Mouse (Mus musculus): ENCODE measurements around the gene Sdad1. TPM values are rescaled to one million over a fixed set of nuclear protein-coding genes. Genes with fewer than 3 reads are reported as not detected.

The Sdad1 gene
- polyA plus RNA-seq, 1 experiment from 2014 or later = 40.9 TPM

GRCm38 (mm10) chr5:92318596-92318995, 8.3 kb upstream of the Sdad1 start:
- no peak overlapping the region for H3K9ac ChIP-seq (ENCODE audit: low read length)
- DNase-seq (ENCODE audit: low spot score, missing footprints) (no peak), ATAC-seq (ENCODE audit: low FRiP score) (no peak)
- no peak overlapping the region for H3K27ac ChIP-seq (ENCODE audit: low read depth, low read length)
- 92% methylated on average over 14 of the region's 14 CpGs for WGBS
- H3K36me3 ChIP-seq (ENCODE audit: control insufficient read depth, insufficient read depth, low read length) = no peaks in the 10 kb centered on the region
- H3K4me3 ChIP-seq (ENCODE audit: low read depth, low read length) = no peak overlapping the region
- H3K9me3 ChIP-seq (ENCODE audit: control insufficient read depth, low read length) = no peaks in the 10 kb centered on the region
- H3K27me3 ChIP-seq (ENCODE audit: control insufficient read depth, insufficient read depth, low read length) = no peaks in the 10 kb centered on the region
- no peak overlapping the region for H3K4me2 ChIP-seq
- H3K4me1 ChIP-seq (ENCODE audit: control insufficient read depth, insufficient read depth, low read length) = no peaks in the 10 kb centered on the region

- no peaks in the 10 kb centered on the region for H3K4me1 ChIP-seq (ENCODE audit: control insufficient read depth, insufficient read depth, low read length)
- no peaks in the 10 kb centered on the region for H3K36me3 ChIP-seq (ENCODE audit: control insufficient read depth, insufficient read depth, low read length)
- 81% methylated on average over 7 of the region's 7 CpGs for WGBS
- H3K27me3 ChIP-seq (ENCODE audit: control insufficient read depth, insufficient read depth, low read length) = no peaks in the 10 kb centered on the region
- H3K9me3 ChIP-seq (ENCODE audit: control insufficient read depth, low read length) = no peaks in the 10 kb centered on the region
- H3K9ac ChIP-seq (ENCODE audit: low read length) = no peak overlapping the region
- no peak overlapping the region for H3K4me2 ChIP-seq
- H3K27ac ChIP-seq (ENCODE audit: low read depth, low read length) = no peak overlapping the region
- DNase-seq (ENCODE audit: low spot score, missing footprints) (no peak), ATAC-seq (ENCODE audit: low FRiP score) (no peak)
- H3K4me3 ChIP-seq (ENCODE audit: low read depth, low read length) = no peak overlapping the region
These were observed 7.8 kb upstream of the Sdad1 start for GRCm38 (mm10) chr5:92318119-92318518.

GRCm38 (mm10) chr5:92313776-92314175, 3.5 kb upstream of the Sdad1 start:
- Histone ChIP-seq H3K4me1 (ENCODE audit: control insufficient read depth, insufficient read depth, low read length) (peaks cover 8% of the 10 kb centered on the region), H3K4me3 (ENCODE audit: low read depth, low read length) (no peak overlapping the region), H3K27ac (ENCODE audit: low read depth, low read length) (no peak overlapping the region), H3K36me3 (ENCODE audit: control insufficient read depth, insufficient read depth, low read length) (no peaks in the 10 kb centered on the region), H3K9me3 (ENCODE audit: control insufficient read depth, low read length) (no peaks in the 10 kb centered on the region), H3K27me3 (ENCODE audit: control insufficient read depth, insufficient read depth, low read length) (no peaks in the 10 kb centered on the region), H3K9ac (ENCODE audit: low read length) (no peak overlapping the region), H3K4me2 (no peak overlapping the region)
- 79% methylated on average over 7 of the region's 7 CpGs for WGBS
- DNase-seq (ENCODE audit: low spot score, missing footprints) = no peak
- no peak for ATAC-seq (ENCODE audit: low FRiP score)

- 15% methylated on average over 13 of the region's 13 CpGs for WGBS
- no peaks in the 10 kb centered on the region for H3K9me3 ChIP-seq (ENCODE audit: control insufficient read depth, low read length)
- H3K4me2 ChIP-seq = no peak overlapping the region
- DNase-seq (ENCODE audit: low spot score, missing footprints) = peak; percentile 97
- H3K4me3 ChIP-seq (ENCODE audit: low read depth, low read length) = no peak overlapping the region
- no peak overlapping the region for H3K27ac ChIP-seq (ENCODE audit: low read depth, low read length)
- H3K9ac ChIP-seq (ENCODE audit: low read length) = no peak overlapping the region
- H3K4me1 ChIP-seq (ENCODE audit: control insufficient read depth, insufficient read depth, low read length) = peaks cover 10% of the 10 kb centered on the region
- H3K27me3 ChIP-seq (ENCODE audit: control insufficient read depth, insufficient read depth, low read length) = no peaks in the 10 kb centered on the region
- H3K36me3 ChIP-seq (ENCODE audit: control insufficient read depth, insufficient read depth, low read length) = no peaks in the 10 kb centered on the region
- no peak for ATAC-seq (ENCODE audit: low FRiP score)
These were observed 1.9 kb upstream of the Sdad1 start for GRCm38 (mm10) chr5:92312046-92312715.

- H3K9me3 ChIP-seq (ENCODE audit: control insufficient read depth, low read length) = no peaks in the 10 kb centered on the region
- no peak overlapping the region for H3K4me3 ChIP-seq (ENCODE audit: low read depth, low read length)
- no peak for ATAC-seq (ENCODE audit: low FRiP score)
- no peaks in the 10 kb centered on the region for H3K27me3 ChIP-seq (ENCODE audit: control insufficient read depth, insufficient read depth, low read length)
- WGBS = 93% methylated on average over 3 of the region's 3 CpGs
- peaks cover 22% of the 10 kb centered on the region for H3K36me3 ChIP-seq (ENCODE audit: control insufficient read depth, insufficient read depth, low read length)
- no peak overlapping the region for H3K4me2 ChIP-seq
- H3K9ac ChIP-seq (ENCODE audit: low read length) = no peak overlapping the region
- no peak for DNase-seq (ENCODE audit: low spot score, missing footprints)
- H3K4me1 ChIP-seq (ENCODE audit: control insufficient read depth, insufficient read depth, low read length) = peaks cover 7% of the 10 kb centered on the region
- H3K27ac ChIP-seq (ENCODE audit: low read depth, low read length) = no peak overlapping the region
These were observed 6.0 kb downstream of the Sdad1 start for GRCm38 (mm10) chr5:92304291-92304690.

- WGBS = 92% methylated on average over 13 of the region's 13 CpGs
- Histone ChIP-seq H3K9ac (ENCODE audit: low read length) (no peak overlapping the region), H3K27me3 (ENCODE audit: control insufficient read depth, insufficient read depth, low read length) (no peaks in the 10 kb centered on the region)
These were observed 8.0 kb downstream of the Sdad1 start for GRCm38 (mm10) chr5:92302149-92302840.

GRCm38 (mm10) chr5:92294525-92294924, 15.8 kb downstream of the Sdad1 start:
- peaks cover 21% of the 10 kb centered on the region for H3K36me3 ChIP-seq (ENCODE audit: control insufficient read depth, insufficient read depth, low read length)
- H3K4me3 ChIP-seq (ENCODE audit: low read depth, low read length) = no peak overlapping the region
- ATAC-seq (ENCODE audit: low FRiP score) (no peak), DNase-seq (ENCODE audit: low spot score, missing footprints) (no peak)
- WGBS = 98% methylated on average over 2 of the region's 2 CpGs
- no peak overlapping the region for H3K4me2 ChIP-seq
- H3K27ac ChIP-seq (ENCODE audit: low read depth, low read length) = no peak overlapping the region
- H3K9ac ChIP-seq (ENCODE audit: low read length) = no peak overlapping the region
- H3K9me3 ChIP-seq (ENCODE audit: control insufficient read depth, low read length) = no peaks in the 10 kb centered on the region
- H3K27me3 ChIP-seq (ENCODE audit: control insufficient read depth, insufficient read depth, low read length) = no peaks in the 10 kb centered on the region
- H3K4me1 ChIP-seq (ENCODE audit: control insufficient read depth, insufficient read depth, low read length) = no peaks in the 10 kb centered on the region

More at GRCm38 (mm10) chr5:92302149-92302840, 8.0 kb downstream of the Sdad1 start:
- Histone ChIP-seq H3K9me3 (ENCODE audit: control insufficient read depth, low read length) (no peaks in the 10 kb centered on the region), H3K27ac (ENCODE audit: low read depth, low read length) (no peak overlapping the region), H3K4me3 (ENCODE audit: low read depth, low read length) (no peak overlapping the region), H3K4me1 (ENCODE audit: control insufficient read depth, insufficient read depth, low read length) (no peaks in the 10 kb centered on the region), H3K36me3 (ENCODE audit: control insufficient read depth, insufficient read depth, low read length) (peaks cover 25% of the 10 kb centered on the region), H3K4me2 (no peak overlapping the region)
- ATAC-seq (ENCODE audit: low FRiP score) = no peak
- no peak for DNase-seq (ENCODE audit: low spot score, missing footprints)

GRCm38 (mm10) chr5:92291652-92292414, 18.4 kb downstream of the Sdad1 start:
- Histone ChIP-seq H3K36me3 (ENCODE audit: control insufficient read depth, insufficient read depth, low read length) (peaks cover 18% of the 10 kb centered on the region), H3K27me3 (ENCODE audit: control insufficient read depth, insufficient read depth, low read length) (no peaks in the 10 kb centered on the region), H3K27ac (ENCODE audit: low read depth, low read length) (no peak overlapping the region), H3K4me3 (ENCODE audit: low read depth, low read length) (no peak overlapping the region), H3K4me1 (ENCODE audit: control insufficient read depth, insufficient read depth, low read length) (no peaks in the 10 kb centered on the region), H3K9ac (ENCODE audit: low read length) (no peak overlapping the region), H3K9me3 (ENCODE audit: control insufficient read depth, low read length) (no peaks in the 10 kb centered on the region), H3K4me2 (no peak overlapping the region)
- WGBS = 88% methylated on average over 6 of the region's 6 CpGs
- DNase-seq (ENCODE audit: low spot score, missing footprints) (no peak), ATAC-seq (ENCODE audit: low FRiP score) (no peak)

- H3K4me2 ChIP-seq = no peak overlapping the region
- H3K27ac ChIP-seq (ENCODE audit: low read depth, low read length) = no peak overlapping the region
- H3K4me1 ChIP-seq (ENCODE audit: control insufficient read depth, insufficient read depth, low read length) = no peaks in the 10 kb centered on the region
- WGBS = 93% methylated on average over 6 of the region's 6 CpGs
- ATAC-seq (ENCODE audit: low FRiP score) = no peak
- no peak for DNase-seq (ENCODE audit: low spot score, missing footprints)
- H3K4me3 ChIP-seq (ENCODE audit: low read depth, low read length) = no peak overlapping the region
- H3K9me3 ChIP-seq (ENCODE audit: control insufficient read depth, low read length) = no peaks in the 10 kb centered on the region
- no peaks in the 10 kb centered on the region for H3K27me3 ChIP-seq (ENCODE audit: control insufficient read depth, insufficient read depth, low read length)
- no peak overlapping the region for H3K9ac ChIP-seq (ENCODE audit: low read length)
- peaks cover 10% of the 10 kb centered on the region for H3K36me3 ChIP-seq (ENCODE audit: control insufficient read depth, insufficient read depth, low read length)
These were observed 22.4 kb downstream of the Sdad1 start for GRCm38 (mm10) chr5:92287840-92288239.

Measured in midbrain, embryonic 11.5 days (tissue).